Mouse (Mus musculus): ENCODE results near the gene Slc6a15.

The Slc6a15 gene

GRCm38 (mm10) chr10:103367371-103368295 is at the start of gene Slc6a15:
TSS of gene Slc6a15 (plus strand) at chr10:103367783.
- peak; percentile 80 for ATAC-seq (ENCODE audit: insufficient number of reproducible peaks, low FRiP score, low TSS enrichment)

DNA sequence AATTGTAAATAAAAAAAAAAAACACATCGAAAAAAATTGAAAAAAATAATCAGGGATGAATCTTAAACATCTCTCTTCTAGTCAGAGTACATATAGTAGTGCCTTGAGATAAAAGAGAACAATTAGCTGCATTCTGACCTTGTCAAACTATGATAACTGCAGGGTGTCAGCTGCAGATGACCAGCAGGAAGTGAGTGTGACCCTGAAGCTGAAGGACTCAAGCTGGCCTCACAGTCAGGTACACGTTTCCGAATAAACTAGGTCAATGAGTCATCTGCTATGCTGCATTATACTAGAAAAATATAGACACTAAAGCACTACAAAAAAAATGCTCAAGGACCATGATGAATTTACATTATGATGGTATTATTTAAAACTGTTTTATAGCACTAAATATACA is 45.6 kb upstream of the Slc6a15 start:
- peak; percentile 90 for ATAC-seq (ENCODE audit: insufficient number of reproducible peaks, low FRiP score, low TSS enrichment)

GRCm38 (mm10) chr10:103323386-103323785 is 44.2 kb upstream of the Slc6a15 start:
- ATAC-seq (ENCODE audit: insufficient number of reproducible peaks, low FRiP score, low TSS enrichment), result no peak

GRCm38 (mm10) chr10:103334306-103334705 is 33.3 kb upstream of the Slc6a15 start:
- ATAC-seq (ENCODE audit: insufficient number of reproducible peaks, low FRiP score, low TSS enrichment), result no peak

GRCm38 (mm10) chr10:103339928-103340327 is 27.7 kb upstream of the Slc6a15 start:
- ATAC-seq (ENCODE audit: insufficient number of reproducible peaks, low FRiP score, low TSS enrichment), result no peak

GRCm38 (mm10) chr10:103346797-103347196 is 20.8 kb upstream of the Slc6a15 start:
- ATAC-seq (ENCODE audit: insufficient number of reproducible peaks, low FRiP score, low TSS enrichment), result no peak

DNA sequence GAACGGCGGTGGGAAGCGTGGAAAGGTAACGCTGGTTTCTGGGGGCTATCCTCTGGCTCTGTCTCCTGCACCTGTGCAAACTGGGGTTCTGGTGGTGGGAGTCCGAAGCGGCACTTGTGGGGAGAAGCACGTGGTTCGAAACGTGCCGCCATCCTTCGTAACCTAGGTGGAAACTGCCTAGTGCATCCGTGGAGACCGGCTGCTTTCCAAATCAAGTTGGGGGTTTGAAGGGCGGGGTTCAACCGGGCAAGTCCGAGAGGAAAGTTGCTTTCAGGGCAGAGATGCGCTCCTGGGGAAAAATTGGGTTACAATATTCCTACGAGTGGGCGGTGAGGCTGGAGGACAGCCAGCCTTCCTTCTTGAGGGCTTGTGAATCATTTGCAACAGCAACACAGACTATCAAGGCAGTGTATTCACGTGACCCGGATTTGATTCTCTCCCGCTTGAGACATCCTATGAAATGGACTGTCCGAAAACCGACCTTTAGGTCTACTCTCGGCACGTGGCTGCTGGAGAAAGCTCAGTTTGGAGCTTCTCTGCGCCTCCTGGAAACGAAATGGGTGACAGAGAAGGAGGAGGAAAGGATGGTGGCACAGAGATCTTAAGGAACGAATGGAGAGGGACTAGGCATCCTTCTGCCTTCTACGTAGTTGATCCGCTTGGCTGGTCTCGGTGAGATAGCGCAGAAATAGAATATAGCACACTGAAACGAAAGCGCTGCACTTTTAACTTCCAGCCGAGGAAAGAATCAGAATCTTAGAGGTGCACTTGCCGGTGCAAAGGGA is 905 bp downstream of the Slc6a15 start:
- peak; percentile 50 for ATAC-seq (ENCODE audit: insufficient number of reproducible peaks, low FRiP score, low TSS enrichment)

DNA sequence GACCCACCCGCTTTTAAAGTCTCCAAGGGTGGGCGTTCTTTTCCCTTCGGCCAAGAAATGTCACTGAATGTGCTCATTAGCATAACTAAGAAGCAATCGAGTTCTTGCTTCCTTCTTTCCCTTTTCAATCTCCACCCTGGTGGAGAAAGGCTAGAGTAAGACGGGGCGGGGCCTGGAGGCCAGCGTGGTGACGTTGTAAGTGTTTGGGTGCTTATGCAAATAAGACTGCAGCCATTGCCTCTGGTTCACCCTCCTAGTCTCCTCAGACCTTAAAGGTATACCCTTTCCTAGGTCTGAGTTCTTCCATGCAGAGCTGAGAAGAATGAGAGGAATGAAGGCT is 1.5 kb downstream of the Slc6a15 start:
- ATAC-seq (ENCODE audit: insufficient number of reproducible peaks, low FRiP score, low TSS enrichment), result peak; percentile 91

- peak; percentile 61; the same call in 1 of the 2 replicates for ATAC-seq (ENCODE audit: insufficient number of reproducible peaks, low FRiP score, low TSS enrichment)
Measured at GRCm38 (mm10) chr10:103402171-103402570, 34.6 kb downstream of the Slc6a15 start.

GRCm38 (mm10) chr10:103427717-103428116 is 60.1 kb downstream of the Slc6a15 start:
- no peak for ATAC-seq (ENCODE audit: insufficient number of reproducible peaks, low FRiP score, low TSS enrichment)

GRCm38 (mm10) chr10:103442588-103442987 is 75.0 kb downstream of the Slc6a15 start:
- no peak for ATAC-seq (ENCODE audit: insufficient number of reproducible peaks, low FRiP score, low TSS enrichment)

GRCm38 (mm10) chr10:103443070-103443469 is 75.5 kb downstream of the Slc6a15 start:
- peak; percentile 90 for ATAC-seq (ENCODE audit: insufficient number of reproducible peaks, low FRiP score, low TSS enrichment)

DNA sequence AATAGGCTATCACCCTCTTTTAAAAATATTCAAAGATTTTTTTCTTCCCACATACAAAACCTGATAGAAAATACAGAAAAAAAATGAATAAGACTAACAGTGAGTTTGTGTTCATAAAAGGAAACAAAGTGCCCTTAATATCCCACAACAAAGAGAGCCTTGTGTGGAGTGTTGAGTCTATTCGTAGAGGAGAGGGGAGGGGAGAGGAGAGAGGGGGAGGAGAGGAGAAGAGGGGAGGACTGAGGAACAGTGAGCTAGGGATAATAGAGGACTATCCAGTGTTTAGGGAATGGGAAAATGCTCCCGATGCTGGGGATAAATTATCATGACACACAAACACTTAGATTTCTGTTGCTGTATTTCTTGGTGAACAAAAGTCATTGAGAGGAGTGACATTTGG is 80.8 kb downstream of the Slc6a15 start:
- no peak for ATAC-seq (ENCODE audit: insufficient number of reproducible peaks, low FRiP score, low TSS enrichment)

DNA sequence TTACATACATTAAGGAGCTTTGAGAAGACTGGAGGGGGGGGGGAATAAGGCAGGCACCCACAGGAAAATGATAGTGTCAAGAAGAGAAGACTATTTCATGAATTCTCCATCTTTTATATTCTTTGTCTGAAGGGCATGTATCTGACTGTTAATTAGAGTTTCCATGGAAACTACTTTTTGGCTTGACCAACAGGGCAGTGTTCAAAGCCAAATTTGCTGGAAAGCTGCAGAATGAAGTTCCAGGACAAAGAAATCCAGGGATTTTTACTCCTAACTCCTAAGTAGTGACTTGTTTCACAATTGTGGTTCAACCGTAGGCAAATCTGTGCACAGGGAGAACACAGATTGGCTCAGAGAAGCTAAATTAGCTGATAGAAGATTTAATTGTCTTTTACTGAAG is 90.3 kb downstream of the Slc6a15 start:
- no peak for ATAC-seq (ENCODE audit: insufficient number of reproducible peaks, low FRiP score, low TSS enrichment)

Measured in cerebellum, adult (tissue).